Mouse (Mus musculus) heart, postnatal 0 days (tissue): Measurements from ENCODE around the gene Tax1bp3. TPM values are rescaled to one million over a fixed set of nuclear protein-coding genes. Genes with fewer than 3 reads are reported as not detected.

Source experiments
- ATAC-seq: fragments of 200-750 bp; cut with Nextera tagmentation; 2 replicates; pipeline ENCODE4 v1.8.0; 2017; ENCODE audit warnings: low read depth, moderate number of reproducible peaks, moderate library complexity; ENCODE audit not compliant: insufficient read depth
- DNase-seq: peaks from one replicate; pipeline ENCODE4 v3.0.0-alpha.2; 2016; ENCODE audit warnings: low spot score
- H3K27ac ChIP-seq: fragments of 300-500 bp; sonication (generic); 2 replicates; pipeline ENCODE4 v1.5.1; 2014; ENCODE audit warnings: low read depth, mild to moderate bottlenecking
- H3K27me3 ChIP-seq: fragments of 300-500 bp; sonication (generic); 2 replicates; pipeline ENCODE4 v1.6.1; 2014; ENCODE audit warnings: low read length, mixed read lengths; ENCODE audit not compliant: control insufficient read depth, insufficient read depth
- H3K36me3 ChIP-seq: fragments of 300-500 bp; sonication (generic); replicated peaks from 2 replicates; pipeline ENCODE4 v1.6.1; 2014; ENCODE audit warnings: low read length, mixed read lengths; ENCODE audit not compliant: control insufficient read depth, insufficient read depth
- H3K4me1 ChIP-seq: fragments of 300-500 bp; sonication (generic); 2 replicates; pipeline ENCODE4 v1.6.1; 2014; ENCODE audit warnings: antibody characterized with exemption; ENCODE audit not compliant: control insufficient read depth, insufficient read depth
- H3K4me2 ChIP-seq: fragments of 300-500 bp; sonication (generic); 2 replicates; pipeline ENCODE4 v1.6.1; 2014; ENCODE audit warnings: low read depth, mild to moderate bottlenecking, low read length, moderate library complexity
- H3K4me3 ChIP-seq: fragments of 300-500 bp; sonication (generic); 2 replicates; pipeline ENCODE4 v1.5.1; 2014; ENCODE audit warnings: low read depth, low read length
- H3K9ac ChIP-seq: fragments of 300-500 bp; sonication (generic); replicated peaks from 2 replicates; pipeline ENCODE4 v1.6.1; 2014; ENCODE audit warnings: low read depth, low read length, mixed read lengths
- H3K9me3 ChIP-seq: fragments of 300-500 bp; sonication (generic); replicated peaks from 2 replicates; pipeline ENCODE4 v1.6.1; 2016; ENCODE audit warnings: low read length; ENCODE audit not compliant: control insufficient read depth
- CTCF ChIP-seq: IDR thresholded peaks from 2 replicates; pipeline ENCODE4 v1.5.1; 2016; ENCODE audit warnings: antibody characterized with exemption, control low read depth, low read depth
- EP300 ChIP-seq: IDR thresholded peaks from 2 replicates; pipeline ENCODE4 v1.6.1; 2016; ENCODE audit warnings: antibody characterized with exemption, low read depth
- WGBS: fragments of 180-500 bp; shearing (Covaris S2); extraction: QIAGEN DNeasy Blood & Tissue Kit; methylation state at CpG from one replicate; pipeline ENCODE4 v1.1.7; 2014; 5-methylcytosine and 5-hydroxymethylcytosine counted together
- polyA plus RNA-seq: library from polyadenylated mRNA; unstranded; fragments of >200 nt; fragmentation: Nextera tagmentation; extraction: Ambion mirVana; gene quantifications from 2 replicates; pipeline ENCODE4 v1.2.1, GENCODE M21; 2015
- total RNA-seq: library from RNA; depleted of rRNA; stranded (reverse); fragments of >200 nt; gene quantifications from 2 replicates; pipeline ENCODE4 v1.2.3, GENCODE M21; 2014; ENCODE audit warnings: low replicate concordance; rRNA removed

Gene Tax1bp3
- total RNA-seq (103 and 144 TPM in 2 replicates), polyA plus RNA-seq (217 and 224 TPM in 2 replicates)

GRCm38 (mm10) chr11:73176608-73177508, at the start of gene Tax1bp3, which contains the start of gene Emc6:
Gene Tax1bp3, plus strand, starts transcription at chr11:73177083.
Gene Emc6, minus strand, starts transcription at chr11:73177037.
- H3K4me3 ChIP-seq: peak within 1 kb of the TSS; percentile 77
- H3K9me3 ChIP-seq: no peaks in the 10 kb centered on the region
- peaks cover 28% of the 10 kb centered on the region; the same call in 1 of the 2 replicates for H3K4me1 ChIP-seq
- peak within 1 kb of the TSS; percentile 97 for H3K27ac ChIP-seq
- peak within 1 kb of the TSS; percentile 86 for H3K4me2 ChIP-seq
- H3K27me3 ChIP-seq: no peaks in the 10 kb centered on the region
- DNase-seq: peak; percentile 99
- WGBS: under 1% methylated on average over 71 of the region's 81 CpGs
- peaks cover 21% of the 10 kb centered on the region for H3K36me3 ChIP-seq
- TF ChIP-seq CTCF: no peak
- peak; percentile 23; the same call in 1 of the 2 replicates for TF ChIP-seq EP300
- H3K9ac ChIP-seq: peak within 1 kb of the TSS; percentile 83
- peak; percentile 97 for ATAC-seq

GRCm38 (mm10) chr11:73131020-73131419, 45.9 kb upstream of the Tax1bp3 start:
- DNase-seq (peak; percentile 26), ATAC-seq (peak; percentile 63; the same call in 1 of the 2 replicates)
- 61% methylated on average over 7 of the region's 7 CpGs for WGBS
- Histone ChIP-seq H3K9me3 (no peaks in the 10 kb centered on the region), H3K4me1 (peaks cover 22% of the 10 kb centered on the region), H3K27me3 (no peaks in the 10 kb centered on the region), H3K9ac (no peak overlapping the region), H3K27ac (no peak overlapping the region), H3K4me2 (no peak overlapping the region), H3K4me3 (no peak overlapping the region), H3K36me3 (peaks cover 13% of the 10 kb centered on the region; the same call in 1 of the 2 replicates)
- TF ChIP-seq EP300 (no peak), CTCF (peak; percentile 57)

- no peak overlapping the region for H3K4me3 ChIP-seq
- ATAC-seq (no peak), DNase-seq (no peak)
- H3K4me2 ChIP-seq: no peak overlapping the region
- WGBS: 82% methylated on average over 6 of the region's 6 CpGs
- no peak overlapping the region for H3K27ac ChIP-seq
- TF ChIP-seq CTCF: no peak
- TF ChIP-seq EP300: no peak
- H3K4me1 ChIP-seq: peaks cover 33% of the 10 kb centered on the region
- no peaks in the 10 kb centered on the region for H3K27me3 ChIP-seq
- H3K9ac ChIP-seq: no peak overlapping the region
- H3K9me3 ChIP-seq: no peaks in the 10 kb centered on the region
- H3K36me3 ChIP-seq: peaks cover 13% of the 10 kb centered on the region; the same call in 1 of the 2 replicates
Measured at GRCm38 (mm10) chr11:73132999-73133398, 43.9 kb upstream of the Tax1bp3 start.

GRCm38 (mm10) chr11:73134222-73134621, 42.7 kb upstream of the Tax1bp3 start:
- ATAC-seq (no peak), DNase-seq (no peak)
- Histone ChIP-seq H3K27me3 (no peaks in the 10 kb centered on the region), H3K4me3 (no peak overlapping the region), H3K27ac (no peak overlapping the region), H3K4me2 (no peak overlapping the region), H3K36me3 (peaks cover 13% of the 10 kb centered on the region; the same call in 1 of the 2 replicates), H3K9ac (no peak overlapping the region), H3K9me3 (no peaks in the 10 kb centered on the region), H3K4me1 (peaks cover 36% of the 10 kb centered on the region)
- WGBS: 86% methylated on average over 5 of the region's 5 CpGs
- no peak for TF ChIP-seq EP300
- TF ChIP-seq CTCF: no peak

GRCm38 (mm10) chr11:73136587-73136986, 40.3 kb upstream of the Tax1bp3 start:
- Histone ChIP-seq H3K4me3 (peak overlapping the region; percentile 83), H3K27me3 (no peaks in the 10 kb centered on the region), H3K4me1 (peaks cover 31% of the 10 kb centered on the region), H3K9me3 (no peaks in the 10 kb centered on the region), H3K4me2 (peak overlapping the region; percentile 90), H3K9ac (peak overlapping the region; percentile 62), H3K27ac (no peak overlapping the region), H3K36me3 (peaks cover 13% of the 10 kb centered on the region; the same call in 1 of the 2 replicates)
- TF ChIP-seq CTCF (no peak), EP300 (no peak)
- WGBS: 59% methylated on average over 6 of the region's 6 CpGs
- ATAC-seq: no peak
- no peak for DNase-seq
